Mouse (Mus musculus) erythroblast, embryonic 14.5 days (primary cell): ENCODE measurements around the gene Gab2.

Source experiments
- GATA1 ChIP-seq: IDR thresholded peaks from 2 replicates; pipeline ENCODE4 v1.6.1; 2012; ENCODE audit warnings: low read length, inconsistent platforms, mixed read lengths
- TAL1 ChIP-seq: IDR thresholded peaks from 3 replicates; pipeline ENCODE4 v1.6.1; 2012; ENCODE audit warnings: low read length, inconsistent platforms, mixed read lengths

DNA sequence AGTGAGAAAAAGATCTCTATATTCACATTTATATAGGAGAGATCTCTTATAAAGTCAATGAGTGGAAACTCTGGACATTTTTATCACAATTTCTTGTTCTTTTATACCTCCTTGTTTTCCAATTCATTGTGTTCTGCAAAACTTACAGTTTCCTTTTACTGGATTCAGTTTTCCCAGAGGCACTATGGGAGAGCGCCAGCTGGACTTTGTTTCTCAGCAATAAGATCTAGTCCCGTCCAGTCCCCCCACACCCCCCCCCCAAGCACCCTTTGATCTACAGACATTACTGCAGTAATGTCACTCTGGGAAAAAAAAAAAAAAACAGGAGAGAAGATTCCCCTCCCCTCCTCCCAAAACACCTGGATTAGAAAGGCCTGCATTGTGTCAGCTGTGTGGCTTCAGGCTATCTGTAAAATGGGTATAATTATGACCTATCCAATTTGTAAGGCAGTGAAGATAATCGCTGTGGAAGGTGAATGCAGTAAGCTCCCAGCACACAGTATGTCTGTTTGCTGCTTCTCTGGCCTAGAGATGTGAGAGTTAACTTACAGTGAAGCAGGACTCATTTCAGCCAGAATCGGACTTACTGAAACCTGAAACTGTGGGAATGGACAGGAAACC is 655 bp upstream of the Gab2 start:
- TF ChIP-seq TAL1 (no peak), GATA1 (no peak)
